Mouse (Mus musculus): Measurements from ENCODE around the gene Ankfy1.
"Not testable (repeated sequence)": the region's sequence is repeated elsewhere in the genome, so short reads cannot be mapped to it uniquely, and the experiment has no call there.

Ankfy1 gene

DNA sequence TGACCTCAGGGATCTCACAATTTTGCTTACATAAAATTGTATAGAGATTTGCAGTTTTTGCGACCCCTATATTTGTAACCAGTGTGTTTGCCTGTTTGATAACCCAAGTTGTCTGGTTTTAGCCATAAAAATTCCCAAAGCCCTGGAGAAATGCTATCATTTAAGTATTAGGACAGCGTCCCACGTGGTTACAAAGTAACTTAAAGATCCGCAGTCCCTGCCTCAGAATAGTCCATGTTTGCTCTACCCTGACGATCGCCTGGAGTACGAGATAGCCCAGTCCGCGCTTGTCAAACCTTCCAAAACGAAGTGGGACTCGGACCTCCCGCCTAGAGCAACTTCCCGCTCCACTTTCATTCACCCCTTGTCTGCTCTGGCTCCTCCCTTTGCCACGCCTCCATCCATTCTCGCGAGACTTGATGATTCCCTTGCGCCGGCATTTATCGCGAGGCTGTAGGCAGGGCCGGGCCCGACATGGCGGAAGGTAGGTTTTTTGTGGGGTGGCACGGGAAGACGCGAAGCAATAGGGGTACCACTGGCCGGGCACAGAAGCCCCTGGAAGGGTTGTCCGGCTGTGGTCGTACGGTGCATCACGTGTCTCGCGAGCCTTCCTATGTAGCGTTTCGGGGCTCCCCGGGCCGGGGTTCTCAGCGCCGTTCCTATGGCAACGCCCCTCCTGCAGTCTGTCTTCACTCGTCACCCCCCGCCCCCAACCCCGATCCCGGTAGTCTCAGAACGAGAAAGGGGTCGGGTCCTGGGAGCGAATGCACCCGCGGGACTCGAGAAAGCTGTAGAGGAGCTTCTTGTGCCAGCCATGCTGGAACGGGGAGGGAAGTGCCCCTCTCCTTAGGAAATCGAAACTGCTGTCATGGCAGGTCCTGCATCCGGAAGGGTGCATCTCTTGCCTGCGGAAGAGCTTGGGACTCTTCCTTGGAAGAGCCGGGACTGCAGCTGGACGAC, at the start of gene Ankfy1:
TSS of gene Ankfy1 (plus strand) at position 456 of the 960 bp plus-strand sequence.
- peak; percentile 94 to 98 for DNase-seq (ENCODE audit: low spot score in 2 of 2)

DNA sequence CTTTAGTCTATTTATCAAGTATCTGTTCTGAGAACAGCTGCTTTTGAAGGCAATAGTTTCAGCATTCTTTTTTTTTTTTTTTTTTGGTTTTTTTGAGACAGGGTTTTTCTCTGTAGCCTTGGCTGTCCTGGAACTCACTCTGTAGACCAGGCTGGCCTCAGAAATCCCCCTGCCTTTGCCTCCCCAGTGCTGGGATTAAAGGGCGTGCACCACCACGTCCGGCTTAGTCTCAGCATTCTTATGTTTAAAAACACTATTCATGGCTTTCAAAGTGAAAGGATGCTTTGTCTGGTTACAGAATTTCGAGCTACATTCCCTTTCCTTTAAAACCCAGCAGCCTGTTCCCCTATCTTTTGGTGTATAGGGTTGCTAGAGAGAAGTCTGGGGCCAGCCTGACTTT, 47.1 kb upstream of the Ankfy1 start:
- no peak for DNase-seq (ENCODE audit: low spot score in 2 of 2)

GRCm38 (mm10) chr11:72645386-72645785, 44.4 kb upstream of the Ankfy1 start:
- no peak for DNase-seq (ENCODE audit: low spot score in 2 of 2)

GRCm38 (mm10) chr11:72650347-72650746, 39.5 kb upstream of the Ankfy1 start:
- DNase-seq (ENCODE audit: low spot score in 2 of 2), result no peak

- no peak for DNase-seq (ENCODE audit: low spot score in 2 of 2)
Measured at GRCm38 (mm10) chr11:72659918-72660317, 29.9 kb upstream of the Ankfy1 start.

GRCm38 (mm10) chr11:72660359-72660758, 29.4 kb upstream of the Ankfy1 start:
- no peak for DNase-seq (ENCODE audit: low spot score in 2 of 2)

GRCm38 (mm10) chr11:72664641-72665040, 25.2 kb upstream of the Ankfy1 start:
- DNase-seq (ENCODE audit: low spot score in 2 of 2), result no peak

GRCm38 (mm10) chr11:72670634-72671033, 19.2 kb upstream of the Ankfy1 start:
- no peak for DNase-seq (ENCODE audit: low spot score in 2 of 2)

DNA sequence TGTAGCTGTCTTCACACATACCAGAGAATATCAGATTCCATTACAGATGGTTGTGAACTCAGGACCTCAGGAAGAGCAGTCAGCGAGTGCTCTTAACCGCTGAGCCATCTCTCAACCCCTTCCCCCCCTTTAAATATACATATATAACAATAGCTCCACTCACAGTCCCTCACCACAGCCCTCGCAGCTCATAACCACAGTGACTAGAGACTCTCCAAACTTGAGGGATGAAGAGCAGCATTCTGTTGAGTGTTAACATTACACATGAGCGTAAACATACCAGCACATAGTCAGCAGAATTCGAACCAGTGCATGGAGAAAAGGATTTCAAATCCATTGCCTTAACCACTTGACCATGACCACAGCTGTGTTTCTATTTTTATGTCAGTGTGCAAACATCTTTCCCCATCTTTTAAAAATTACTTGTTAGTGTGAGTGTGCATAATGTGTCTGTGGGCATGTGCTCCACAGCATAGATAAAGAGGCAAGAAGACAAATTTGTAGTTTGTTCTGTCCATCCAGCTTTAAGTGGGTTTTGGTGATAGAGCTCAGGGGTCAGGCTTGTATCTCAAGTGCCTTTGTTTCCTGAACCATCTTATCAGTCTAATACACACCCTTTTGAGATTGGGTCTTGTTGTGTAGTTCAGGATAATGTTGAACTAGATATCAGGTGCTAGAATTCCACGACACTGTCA, 18.4 kb upstream of the Ankfy1 start:
- no peak for DNase-seq (ENCODE audit: low spot score in 2 of 2)

DNA sequence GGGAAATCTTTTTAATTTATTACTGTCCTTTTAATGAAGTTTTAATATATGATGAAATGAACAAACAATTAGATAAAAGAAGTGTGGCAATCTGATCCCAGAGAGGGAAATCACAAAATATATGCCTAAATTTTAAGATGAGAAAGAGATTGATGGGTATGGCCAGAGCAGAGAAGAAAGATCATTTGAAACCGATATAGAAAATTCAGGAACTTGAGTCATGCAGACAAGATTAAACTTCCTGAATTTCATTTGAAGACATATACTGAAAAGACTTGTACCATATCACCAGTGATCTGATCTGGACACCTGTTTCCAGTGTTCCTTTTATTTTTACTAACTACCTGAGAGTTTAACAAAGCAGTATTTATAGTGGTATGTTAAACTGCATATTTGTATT, 17.4 kb upstream of the Ankfy1 start:
- DNase-seq (ENCODE audit: low spot score in 2 of 2), result no peak

GRCm38 (mm10) chr11:72675280-72675679, 14.5 kb upstream of the Ankfy1 start:
- DNase-seq (ENCODE audit: low spot score in 2 of 2), result no peak

DNA sequence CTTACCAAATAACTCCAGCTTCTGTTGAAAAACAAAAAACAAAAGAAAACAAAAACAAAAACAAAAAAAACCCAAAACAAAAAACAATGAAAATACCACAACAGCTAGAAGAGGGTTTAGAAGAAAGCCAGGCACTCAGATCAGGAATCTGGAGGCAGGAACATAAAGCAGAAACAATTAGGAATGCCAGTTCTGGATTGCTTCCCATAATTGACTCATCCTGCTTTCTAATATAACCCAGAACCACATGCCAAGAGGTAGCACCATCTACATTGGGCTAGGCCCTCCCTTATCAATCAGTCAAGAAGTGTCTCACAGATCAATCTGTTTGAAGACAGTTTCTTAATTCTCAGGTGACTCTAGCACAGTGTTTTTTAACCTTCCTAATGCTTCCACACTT, 9.1 kb upstream of the Ankfy1 start:
- no peak for DNase-seq (ENCODE audit: low spot score in 2 of 2)

DNA sequence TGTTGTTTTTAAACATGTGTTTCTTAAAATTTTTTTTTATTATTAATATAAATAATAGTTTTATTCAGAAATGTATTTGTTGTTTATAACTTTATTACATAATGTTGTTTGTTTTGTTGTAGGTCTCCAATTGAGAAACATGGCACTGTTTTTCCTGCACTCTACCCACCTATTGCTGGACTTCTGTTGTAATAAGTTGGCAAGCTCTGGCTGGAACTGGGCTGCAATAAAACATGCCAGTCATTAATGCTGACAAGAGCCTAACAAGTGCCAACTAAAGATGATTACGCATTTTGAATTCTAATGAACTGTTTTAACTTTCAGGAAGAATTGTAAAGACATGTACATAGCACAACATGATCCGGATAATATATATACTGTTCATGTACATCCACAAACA, 6.4 kb upstream of the Ankfy1 start:
- no peak for DNase-seq (ENCODE audit: low spot score in 2 of 2)

- no peak for DNase-seq (ENCODE audit: low spot score in 2 of 2)
Measured at GRCm38 (mm10) chr11:72686697-72687096, 3.1 kb upstream of the Ankfy1 start.

DNA sequence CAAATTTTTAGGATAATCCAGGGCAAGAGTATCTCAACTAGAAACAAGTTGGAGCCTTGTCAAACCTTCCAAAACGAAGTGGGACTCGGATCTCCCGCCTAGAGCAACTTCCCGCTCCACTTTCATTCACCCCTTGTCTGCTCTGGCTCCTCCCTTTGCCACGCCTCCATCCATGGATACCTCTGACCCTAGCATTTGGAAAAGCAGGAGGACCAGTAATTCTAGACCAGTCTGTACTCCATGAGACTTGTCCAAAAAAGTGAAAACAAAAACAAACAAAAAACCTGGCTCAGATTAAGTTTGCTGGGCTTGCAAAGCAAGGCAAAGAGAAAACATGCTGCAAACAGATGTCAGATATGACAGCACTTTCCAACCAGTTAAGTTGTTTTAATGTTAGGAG, 1.6 kb upstream of the Ankfy1 start:
- DNase-seq (ENCODE audit: low spot score in 2 of 2), result no peak

DNA sequence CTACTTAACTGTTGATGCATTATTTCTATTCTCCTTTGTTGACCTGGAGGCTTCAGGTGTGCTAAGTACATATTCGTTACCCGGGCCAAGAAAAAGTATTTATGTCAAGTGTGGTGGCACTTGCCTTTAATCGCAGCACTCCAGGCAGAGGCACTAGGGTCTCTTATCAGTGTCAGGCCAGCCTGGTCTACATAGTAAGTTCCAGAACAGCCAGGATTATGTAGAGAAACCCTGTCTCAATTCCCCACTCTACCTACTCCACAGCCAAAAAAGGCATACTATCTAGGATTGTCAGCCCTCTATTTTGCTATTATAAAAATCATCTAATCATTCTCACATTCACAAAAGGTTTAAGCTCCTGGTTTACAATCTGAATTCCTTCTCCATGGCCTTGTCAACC, 691 bp upstream of the Ankfy1 start:
- no peak for DNase-seq (ENCODE audit: low spot score in 2 of 2)

DNA sequence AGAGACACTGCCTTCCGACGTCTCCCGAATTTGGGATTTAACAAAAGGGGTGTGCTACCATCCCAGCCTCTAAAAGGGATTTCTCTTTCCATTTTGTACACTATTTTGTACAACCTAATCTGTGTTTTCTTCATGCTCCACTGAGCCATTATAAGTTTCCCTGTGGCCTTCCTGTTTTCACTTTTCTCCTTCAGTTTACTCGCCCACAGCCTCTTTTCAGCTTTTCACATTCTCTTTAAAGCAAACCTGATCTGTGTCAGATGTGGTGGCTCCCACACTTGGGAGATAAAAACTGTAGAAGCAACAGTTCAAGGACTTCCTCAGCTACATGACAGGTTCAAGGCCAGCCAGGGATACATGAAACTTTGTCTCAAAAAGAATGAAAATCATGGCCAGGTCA, 2.5 kb downstream of the Ankfy1 start:
- no peak for DNase-seq (ENCODE audit: low spot score in 2 of 2)

GRCm38 (mm10) chr11:72695025-72695424, 5.2 kb downstream of the Ankfy1 start:
- no peak for DNase-seq (ENCODE audit: low spot score in 2 of 2)

GRCm38 (mm10) chr11:72696368-72696971, 6.7 kb downstream of the Ankfy1 start:
- DNase-seq (ENCODE audit: low spot score in 2 of 2), result no peak

DNA sequence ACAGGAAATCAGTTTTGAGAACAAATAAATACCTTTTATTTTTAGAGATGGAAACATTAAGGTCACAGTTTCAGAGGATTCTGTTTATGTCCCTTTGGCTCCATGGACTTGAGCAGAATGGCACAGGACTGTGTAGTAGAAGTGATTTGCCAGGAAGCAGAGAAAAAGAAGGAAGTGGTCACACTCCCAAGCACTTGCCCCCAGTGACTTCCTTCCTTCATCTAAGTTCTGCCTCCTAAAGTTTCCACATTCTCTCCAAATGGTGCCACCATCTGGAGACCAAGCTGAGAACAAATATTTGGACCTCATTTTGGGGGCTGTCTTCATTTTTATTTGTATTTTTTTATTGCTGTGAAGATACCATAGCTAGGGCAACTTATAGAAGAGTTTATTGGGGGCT, 7.5 kb downstream of the Ankfy1 start:
- no peak for DNase-seq (ENCODE audit: low spot score in 2 of 2)

GRCm38 (mm10) chr11:72705111-72705510, 15.3 kb downstream of the Ankfy1 start:
- not testable (repeated sequence) for DNase-seq (ENCODE audit: low spot score in 2 of 2)

DNA sequence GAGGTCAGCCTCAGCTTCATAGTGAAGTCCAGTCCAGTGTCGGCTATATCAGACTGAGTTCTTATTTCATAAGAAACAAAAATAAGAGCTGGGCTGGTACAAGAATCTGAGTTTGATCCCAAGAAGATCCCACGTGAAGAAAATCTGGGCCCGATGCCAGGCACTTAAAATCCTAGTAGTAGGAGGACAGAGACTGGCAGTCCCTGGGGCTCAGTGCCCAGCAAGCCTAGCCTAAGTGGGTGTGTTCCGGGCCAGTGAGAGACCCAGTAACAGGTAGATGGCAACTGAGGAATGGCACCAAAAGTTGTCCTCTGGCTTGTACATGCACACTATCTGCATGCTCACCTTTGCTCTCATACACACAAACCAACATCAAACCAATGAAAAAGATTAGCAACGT, 22.9 kb downstream of the Ankfy1 start:
- no peak for DNase-seq (ENCODE audit: low spot score in 2 of 2)

- no peak for DNase-seq (ENCODE audit: low spot score in 2 of 2)
Measured at GRCm38 (mm10) chr11:72718161-72718560, 28.4 kb downstream of the Ankfy1 start.

Data from urinary bladder, adult 18-20 months (tissue).